Mouse (Mus musculus): Measurements from ENCODE around the gene Gm9903. TPM values are rescaled to one million over a fixed set of nuclear protein-coding genes. Genes with fewer than 3 reads are reported as not detected.

Gene Gm9903
- total RNA-seq, 2 experiments from 2014 or later: 0.51 to 0.88 TPM

DNA sequence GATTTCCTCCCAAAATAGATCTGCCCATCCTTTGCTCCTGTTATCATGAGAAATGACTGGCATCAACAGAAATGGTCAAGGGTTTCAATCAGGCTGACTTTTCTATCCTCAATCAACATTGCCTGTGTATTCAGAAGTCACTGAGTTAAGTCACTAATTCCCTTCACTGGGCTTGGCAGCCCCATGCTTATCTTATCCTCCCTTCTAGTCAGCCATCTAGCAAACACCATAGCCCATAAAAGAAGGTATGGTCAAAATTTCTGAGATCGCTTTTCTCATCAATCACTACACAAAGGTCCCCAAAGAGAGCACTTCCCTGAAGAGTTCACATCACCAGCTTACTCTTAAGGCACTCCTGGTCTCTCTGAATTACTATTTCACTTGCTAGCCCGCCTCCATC is 21.3 kb downstream of the Gm9903 start:
- no peak for DNase-seq

DNA sequence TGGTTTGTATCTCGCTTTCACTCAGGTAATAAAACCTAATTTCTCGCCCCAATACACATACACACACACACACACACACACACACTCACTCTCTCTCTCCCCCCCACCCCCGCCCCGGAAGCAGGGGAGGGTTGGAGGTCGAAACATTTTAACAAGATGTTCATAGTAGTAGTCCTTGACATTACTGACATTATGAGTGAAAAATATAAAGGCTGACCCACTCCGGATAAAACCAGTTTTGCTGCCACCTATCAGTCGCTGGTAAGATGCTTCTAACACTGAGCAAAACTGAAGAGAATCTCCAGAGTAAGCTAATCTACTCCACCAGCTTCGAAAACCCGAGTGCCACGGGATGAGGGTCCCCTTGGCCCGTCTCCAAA is 21.8 kb downstream of the Gm9903 start:
- DNase-seq: no peak

DNA sequence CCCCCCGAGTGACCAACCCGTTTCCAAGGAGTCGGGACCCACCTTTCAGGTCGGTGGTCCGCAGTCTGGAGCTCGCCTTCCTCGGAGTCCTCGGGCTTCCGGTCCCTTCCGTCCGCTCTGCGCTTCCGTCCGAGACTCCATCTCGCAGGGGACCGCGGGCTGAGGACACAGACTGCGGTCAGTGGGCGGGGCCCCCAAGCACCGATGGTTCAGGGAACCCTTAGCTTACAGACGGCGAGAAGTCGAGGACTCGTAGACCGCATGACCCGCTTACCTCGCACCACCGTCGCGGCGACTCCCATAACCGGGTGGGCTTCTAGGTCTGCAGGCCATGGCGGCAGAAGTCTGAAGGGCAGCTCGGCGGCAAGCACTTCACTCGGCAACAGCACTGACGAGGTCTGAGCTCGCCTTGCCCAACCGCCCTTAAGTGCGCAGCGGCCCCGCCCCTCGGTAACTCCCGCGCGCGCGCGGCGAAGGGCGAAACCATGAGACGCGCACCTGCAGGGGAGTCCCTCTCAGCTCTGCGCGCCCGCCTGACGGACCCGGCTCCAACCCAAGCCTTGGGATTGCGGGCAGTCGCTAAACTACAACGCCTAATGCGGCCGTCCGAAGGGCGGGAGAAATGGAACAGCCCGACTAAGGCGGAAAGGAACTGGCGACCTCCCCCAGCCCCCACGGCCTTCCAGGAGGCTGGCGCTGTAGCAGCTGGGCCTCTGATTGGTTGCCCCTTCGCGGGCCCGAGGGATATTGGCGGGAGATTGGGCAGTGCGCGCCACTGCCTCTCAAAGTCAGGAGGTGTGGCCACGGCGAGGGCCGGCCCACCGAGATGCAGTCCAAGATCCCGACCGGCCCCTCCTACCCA is 22.4 kb downstream of the Gm9903 start, which contains the start of gene Slbp:
TSS of gene Slbp (minus strand) at position 654 of the 862 bp plus-strand sequence.
- DNase-seq: peak; percentile 97

DNA sequence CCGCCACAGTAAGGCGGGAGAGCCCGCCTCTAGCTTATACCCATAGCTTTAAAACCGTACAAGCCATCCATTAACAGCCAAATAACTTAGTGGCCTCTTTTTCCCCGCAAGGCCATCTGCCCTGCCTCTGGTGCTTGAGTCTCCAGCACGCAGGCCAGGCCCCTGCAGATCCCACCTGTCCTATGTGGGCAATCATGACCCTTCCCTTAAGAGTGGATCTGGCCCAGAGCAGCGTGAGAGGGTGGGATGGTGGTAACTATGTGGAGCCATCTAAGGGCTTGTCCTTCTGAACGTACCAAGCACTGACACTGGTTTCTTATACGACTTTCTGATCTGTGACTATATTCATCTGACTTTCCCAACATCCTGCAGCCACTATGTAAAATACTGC is 23.1 kb downstream of the Gm9903 start:
- DNase-seq: no peak

DNA sequence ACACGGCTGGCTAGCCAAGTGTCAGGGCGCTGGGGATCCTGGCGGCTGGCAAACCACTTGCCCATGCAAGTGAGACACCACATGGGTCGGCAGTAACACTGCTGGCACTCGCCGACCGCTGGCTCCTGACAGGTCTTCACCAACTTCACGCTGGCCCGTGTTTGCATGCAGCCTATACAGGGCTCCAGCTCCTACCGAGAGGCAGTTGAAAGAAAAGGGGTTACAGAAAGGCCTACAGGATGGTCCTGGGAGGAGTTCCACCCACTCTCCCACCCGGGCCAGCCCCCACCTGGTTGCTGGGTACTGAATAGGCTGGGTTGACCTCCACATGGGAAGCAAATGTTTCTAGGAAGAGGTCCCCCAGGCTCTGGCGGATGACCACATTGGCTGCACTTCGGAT is 24.7 kb downstream of the Gm9903 start:
- no peak for DNase-seq

DNA sequence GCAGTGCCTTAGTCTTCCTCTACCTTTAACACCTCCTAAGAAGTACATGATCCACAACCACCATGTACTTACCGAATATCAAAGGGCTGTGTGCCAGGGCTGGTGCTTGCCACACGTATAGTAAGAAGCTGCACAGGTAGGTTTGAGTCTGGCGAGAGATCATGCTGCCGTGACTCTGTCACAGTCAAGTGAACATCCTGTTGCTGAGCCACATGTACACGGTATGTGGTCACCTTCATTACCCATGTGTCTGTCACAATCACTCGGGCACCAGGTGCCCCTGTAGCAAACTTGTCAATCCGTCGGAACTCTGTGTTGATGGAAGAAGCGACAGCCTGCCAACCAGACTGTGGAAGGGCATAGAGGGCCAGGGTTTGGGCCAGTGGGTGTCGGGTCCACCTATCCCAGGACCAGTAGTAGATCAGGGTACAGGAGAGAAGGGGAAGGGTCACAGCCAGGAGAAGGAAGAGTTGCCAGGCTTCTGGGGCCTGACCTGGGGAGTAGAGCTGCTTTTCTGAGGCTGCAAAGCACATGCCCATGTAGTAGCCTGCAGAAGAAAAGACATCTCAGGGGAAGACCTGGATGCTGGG is 25.6 kb downstream of the Gm9903 start:
- no peak for DNase-seq

DNA sequence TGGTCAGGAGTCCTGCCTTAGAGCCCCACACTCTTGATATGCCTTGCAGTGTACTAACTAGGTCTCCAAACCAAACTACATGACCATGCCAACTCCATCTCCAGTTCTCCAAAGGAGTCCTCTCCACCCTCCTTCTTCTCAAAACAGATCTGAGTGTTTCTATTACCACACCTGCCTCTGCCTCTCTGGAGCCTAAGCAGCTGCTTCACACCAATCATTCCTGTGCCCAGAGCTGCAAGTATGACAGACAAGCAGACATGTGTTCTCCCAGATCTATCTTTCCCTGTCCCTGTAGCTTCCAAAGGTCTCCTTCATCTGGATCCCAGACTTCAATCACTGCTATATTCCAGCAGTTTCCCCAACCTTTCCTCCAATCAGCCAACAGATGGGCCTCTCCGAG is 27.0 kb downstream of the Gm9903 start:
- DNase-seq: no peak

DNA sequence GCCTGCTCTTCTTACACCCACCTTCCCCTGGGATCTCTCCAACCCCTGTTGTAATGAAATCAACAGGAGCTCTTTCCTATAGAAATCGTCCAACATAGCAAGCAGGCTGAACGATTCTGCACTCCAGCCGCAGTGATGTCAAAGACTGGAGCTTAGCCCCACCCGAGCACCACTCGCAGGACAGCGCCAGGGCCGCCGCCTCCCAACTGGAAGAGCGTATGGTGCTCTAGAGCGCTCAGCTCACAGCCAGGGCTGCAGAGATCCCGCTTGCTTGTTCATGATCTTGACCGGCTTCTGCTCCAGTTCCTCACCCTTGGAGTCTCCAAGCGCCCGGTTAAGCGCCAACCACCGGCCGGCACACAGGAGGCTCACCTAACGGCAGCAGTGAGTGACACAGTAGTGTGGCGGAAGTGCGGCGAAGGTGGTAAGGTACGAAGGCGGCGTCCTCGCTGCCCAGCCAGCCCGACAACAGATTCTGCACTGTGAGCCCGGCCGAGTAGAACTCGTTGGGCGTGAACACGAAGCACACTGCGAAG is 27.6 kb downstream of the Gm9903 start:
- DNase-seq: no peak

DNA sequence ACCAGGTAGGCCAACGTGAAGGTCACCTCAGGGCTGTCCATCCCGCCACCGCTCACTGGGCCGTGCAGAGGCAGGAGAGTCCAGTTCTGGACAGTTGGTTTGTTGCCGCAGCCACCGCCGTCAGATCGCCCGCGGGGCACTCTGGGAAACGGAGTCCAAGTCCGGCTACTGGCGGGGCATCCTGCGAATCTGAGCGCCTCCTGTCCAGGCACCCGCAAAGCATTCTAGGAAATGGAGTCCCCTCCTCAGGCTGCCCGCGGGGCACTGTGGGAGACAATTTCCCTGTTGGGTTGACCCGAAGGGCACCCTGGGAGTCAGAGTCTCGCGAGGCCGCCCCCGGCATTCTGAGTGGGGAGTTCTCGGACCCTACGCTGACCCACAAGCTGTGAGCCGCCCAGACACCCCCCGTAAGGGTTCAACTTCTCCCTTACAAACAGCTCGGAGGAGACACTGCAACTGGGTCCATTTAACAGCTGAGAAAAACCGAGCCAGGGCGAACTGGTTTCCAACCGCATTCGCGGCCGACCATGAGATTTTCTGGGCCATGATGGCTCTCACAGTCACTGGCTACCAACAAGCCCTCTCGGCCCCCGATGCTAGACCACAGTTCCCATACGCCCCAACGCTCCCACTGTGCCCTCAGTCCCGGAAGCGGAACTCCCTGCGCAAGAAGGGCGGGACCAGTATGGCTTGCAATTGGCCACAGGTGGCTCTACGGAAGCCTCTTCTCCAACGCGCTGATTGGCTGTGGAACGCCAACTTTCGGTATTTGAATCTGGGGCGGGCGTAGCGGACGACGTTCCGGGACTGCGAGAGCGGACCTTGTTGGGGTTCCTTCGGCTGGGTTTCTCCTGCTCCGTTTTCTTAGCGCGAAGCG is 28.3 kb downstream of the Gm9903 start, which contains the start of the genes Tacc3 and Tmem129:
TSS of gene Tacc3 (plus strand) at position 342 of the 877 bp plus-strand sequence.
TSS of gene Tmem129 (minus strand) at position 630 of the 877 bp plus-strand sequence.
- peak; percentile 99 for DNase-seq

DNA sequence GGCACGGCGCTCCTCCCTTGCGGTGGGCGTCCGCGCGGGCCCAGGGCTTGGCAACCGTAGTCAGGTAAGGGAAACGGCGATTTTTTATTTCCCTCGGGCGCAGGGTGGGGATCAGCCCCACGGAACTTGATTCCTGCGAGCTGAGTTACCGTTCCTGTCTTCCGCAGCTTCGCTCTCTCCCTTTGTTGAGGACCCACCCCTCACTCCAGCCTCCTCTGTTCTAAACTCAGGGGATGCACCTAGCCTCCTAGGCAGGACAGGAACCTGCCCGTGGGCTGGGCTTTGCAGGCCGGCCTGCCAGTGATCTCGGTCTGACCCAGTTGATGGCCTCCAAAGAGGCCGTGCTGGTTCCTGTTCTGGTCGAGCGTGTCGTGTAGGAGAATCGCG is 28.9 kb downstream of the Gm9903 start:
- DNase-seq: no peak

DNA sequence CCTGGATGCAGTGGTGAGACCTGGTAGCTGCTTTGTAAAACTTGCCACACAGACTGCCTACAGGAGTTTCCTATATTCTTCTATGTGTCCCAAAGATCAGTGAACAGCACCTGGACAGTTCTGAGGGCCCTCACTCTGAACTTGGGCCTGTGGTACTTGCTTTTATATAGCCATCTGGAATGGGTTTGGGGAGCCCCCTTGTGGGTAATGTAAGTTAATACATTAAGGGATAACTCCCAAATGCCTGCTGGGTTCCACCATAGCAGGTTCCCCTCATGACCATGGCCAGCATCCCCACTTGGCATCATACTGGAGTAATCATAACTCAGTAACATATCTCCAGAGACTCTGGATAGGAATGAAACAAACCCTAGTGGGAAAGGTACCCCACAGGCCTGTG is 38.5 kb downstream of the Gm9903 start:
- DNase-seq: no peak

DNA sequence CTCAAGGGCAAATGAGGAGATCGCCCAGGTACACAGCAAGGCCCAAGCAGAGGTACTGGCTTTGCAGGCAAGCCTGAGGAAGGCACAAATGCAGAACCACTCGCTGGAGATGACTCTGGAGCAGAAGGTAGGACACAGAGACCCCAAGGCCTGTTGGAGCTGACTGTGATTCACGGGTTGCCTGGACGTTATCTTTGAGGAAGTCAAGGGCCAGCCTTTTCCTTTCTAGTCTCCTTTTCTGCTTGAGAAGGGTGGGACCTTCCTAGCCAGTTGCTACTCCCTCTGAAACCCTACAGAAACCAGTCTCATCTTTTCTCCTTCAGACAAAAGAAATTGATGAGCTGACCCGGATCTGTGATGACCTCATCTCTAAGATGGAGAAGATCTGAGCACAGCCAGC is 41.9 kb downstream of the Gm9903 start:
- no peak for DNase-seq

DNA sequence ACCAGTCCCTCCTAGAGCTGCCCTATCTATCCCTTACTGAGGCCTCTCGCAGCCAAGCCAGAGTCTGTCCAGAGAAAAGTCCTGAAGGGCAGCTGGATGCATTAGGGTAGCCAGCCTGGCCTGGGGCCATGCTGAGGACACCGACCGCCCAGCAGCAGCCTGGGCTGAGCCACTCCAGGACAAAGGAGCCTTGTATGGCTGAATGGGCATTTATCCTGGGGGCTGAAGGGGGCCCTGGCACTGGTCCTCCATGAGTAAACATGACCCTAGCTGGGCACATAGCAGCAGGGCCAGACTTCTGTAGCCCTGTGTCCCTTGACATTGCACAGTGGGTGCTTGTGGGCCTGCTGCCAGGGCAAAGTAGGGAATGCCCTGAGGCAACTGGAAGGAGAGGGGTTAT is 44.7 kb downstream of the Gm9903 start:
- DNase-seq: no peak

DNA sequence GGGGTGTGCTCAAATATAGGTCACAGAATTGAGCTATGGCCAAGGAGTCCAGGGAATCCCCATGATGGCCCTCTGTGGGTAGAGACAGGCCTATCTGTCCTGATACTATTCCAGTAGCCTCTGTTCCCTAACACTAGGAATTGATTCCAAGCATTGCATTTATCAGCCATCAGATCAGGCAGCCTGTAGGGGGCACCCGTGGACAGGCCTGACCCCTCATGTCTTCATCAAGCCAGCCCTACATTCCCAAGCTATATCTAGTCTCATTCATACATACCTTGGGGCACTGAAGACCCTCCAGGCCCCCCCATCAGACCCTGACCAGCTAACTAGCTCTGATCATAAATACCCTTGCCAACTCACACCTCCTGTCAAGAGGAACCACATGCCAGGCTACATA is 46.2 kb downstream of the Gm9903 start:
- no peak for DNase-seq

DNA sequence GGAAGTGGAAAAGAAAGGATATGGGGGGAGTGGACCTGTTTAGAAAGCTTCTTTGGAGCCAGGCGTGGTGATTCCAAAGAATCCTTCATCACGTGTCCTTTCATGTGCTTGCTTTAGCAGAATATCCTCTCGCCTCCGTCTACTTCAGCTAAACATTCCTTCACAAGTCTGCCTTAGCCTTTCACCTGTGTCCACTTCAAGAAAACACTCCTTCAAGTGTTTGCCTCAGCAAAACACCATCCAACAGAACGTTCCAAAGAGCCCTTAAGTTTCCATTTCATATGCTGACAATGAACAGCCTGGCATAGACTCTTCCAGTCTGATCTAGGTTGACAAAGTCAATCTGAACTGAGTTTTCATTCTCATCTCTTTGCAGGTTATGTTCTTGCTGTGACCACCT is 48.5 kb downstream of the Gm9903 start:
- DNase-seq: no peak

DNA sequence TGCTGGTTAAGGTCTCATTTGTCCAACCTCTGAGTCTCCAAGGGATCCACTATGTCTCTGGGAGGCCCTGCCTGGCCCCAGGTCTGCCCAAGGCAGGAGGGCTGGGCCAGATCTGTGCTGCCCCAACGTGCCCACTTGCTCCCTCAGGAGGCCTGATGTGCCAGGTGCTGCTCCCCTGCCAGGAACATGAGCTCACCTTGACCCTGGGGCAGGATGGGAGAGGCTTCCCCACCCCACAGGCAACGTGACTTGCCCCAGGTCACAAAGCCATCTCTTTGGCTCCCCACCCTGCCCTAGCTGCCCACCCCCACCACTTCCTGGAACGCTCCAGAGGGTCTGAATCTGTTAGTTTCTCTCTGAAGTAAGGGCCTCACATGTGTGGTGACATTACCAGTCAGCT is 51.3 kb downstream of the Gm9903 start:
- no peak for DNase-seq

Other genes starting within 250 kb of the Gm9903 start
- gene Nkx1-1, start 195.9 kb upstream of the Gm9903 start, total RNA-seq (2021): not detected
- gene Fam53a, start 290 bp upstream of the Gm9903 start, total RNA-seq (2021): 10 to 100 TPM; 50.2 to 59.6 TPM
- gene Slbp, start 22.6 kb downstream of the Gm9903 start, total RNA-seq (2021): 1 to 10 TPM; 7.3 to 8.2 TPM
- 1 to 10 TPM; 1.7 to 2.5 TPM for gene Tacc3, start 28.2 kb downstream of the Gm9903 start, total RNA-seq (2021)
- gene Tmem129, start 28.5 kb downstream of the Gm9903 start, total RNA-seq (2021): 1 to 10 TPM; 8.0 to 8.2 TPM
- 1 to 10 TPM; 2.1 to 3.8 TPM for gene Fgfr3, start 91.7 kb downstream of the Gm9903 start, total RNA-seq (2021)
- gene Letm1, start 152.9 kb downstream of the Gm9903 start, total RNA-seq (2021): 10 to 100 TPM; 81.0 to 83.2 TPM
- gene Nsd2, start 190.8 kb downstream of the Gm9903 start, total RNA-seq (2021): 10 to 100 TPM; 10.1 TPM